Mouse (Mus musculus): ENCODE data around the gene Atp5e.

Gene Atp5e

DNA sequence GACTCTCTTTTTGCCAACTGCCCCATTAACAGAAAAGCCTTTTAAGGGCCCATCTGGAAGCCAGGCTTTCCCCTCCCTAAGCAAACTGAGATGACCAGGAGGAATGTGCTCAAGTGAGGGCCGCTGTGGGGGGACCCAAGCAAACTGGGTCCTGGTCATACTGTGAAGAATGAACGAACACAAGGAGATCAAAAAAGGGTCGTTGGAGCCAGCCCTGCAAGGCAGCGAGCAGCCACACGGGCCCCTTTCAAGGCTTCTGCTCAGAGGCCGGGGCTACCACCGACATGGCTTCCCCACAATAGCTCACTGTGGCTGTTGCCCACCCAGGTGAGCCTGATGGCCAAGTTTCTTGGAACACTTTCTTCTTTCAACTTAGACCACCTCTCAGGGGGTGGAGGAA is 17.4 kb downstream of the Atp5e start:
- DNase-seq = no peak

DNA sequence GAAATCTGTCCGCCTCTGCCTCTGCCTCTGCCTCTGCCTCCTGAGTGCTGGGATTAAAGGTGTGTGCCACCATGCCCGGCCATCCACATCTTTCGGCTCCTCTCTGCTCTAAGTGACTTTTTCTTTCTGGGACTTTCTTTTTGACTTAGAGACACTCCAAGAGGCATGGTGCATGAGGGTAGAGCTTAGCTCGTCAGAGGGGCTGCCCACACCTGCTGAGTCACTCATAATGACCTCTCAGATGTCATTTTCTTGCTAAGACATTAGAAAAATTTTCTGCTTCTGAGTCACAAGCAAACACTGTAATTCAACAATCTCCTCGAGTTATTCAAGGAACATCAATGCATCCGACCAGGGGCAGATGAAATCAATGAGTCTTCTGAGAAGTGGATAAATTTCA is 18.9 kb downstream of the Atp5e start:
- DNase-seq = no peak

- no peak for DNase-seq
Observed at GRCm38 (mm10) chr2:174444359-174444758, 19.5 kb downstream of the Atp5e start.

DNA sequence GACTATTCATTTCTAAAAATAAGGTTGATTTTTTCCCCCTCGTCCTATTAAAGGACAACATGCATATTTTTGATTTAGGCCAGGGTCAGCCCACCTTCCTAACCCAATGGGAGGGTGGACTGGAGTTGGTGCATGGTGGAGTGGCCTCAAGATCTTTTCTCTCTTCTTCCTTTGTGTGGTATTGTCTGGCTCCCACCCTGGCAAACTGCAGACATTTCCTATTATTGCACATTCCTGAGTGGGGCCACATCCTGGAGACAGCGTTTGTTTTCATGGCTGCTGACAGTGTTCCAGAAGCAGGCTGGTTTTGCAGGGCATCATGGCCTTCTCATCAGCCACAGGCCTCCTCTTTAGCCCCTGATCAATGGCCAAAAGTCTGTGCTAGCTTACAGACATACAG is 20.9 kb downstream of the Atp5e start:
- no peak for DNase-seq

DNA sequence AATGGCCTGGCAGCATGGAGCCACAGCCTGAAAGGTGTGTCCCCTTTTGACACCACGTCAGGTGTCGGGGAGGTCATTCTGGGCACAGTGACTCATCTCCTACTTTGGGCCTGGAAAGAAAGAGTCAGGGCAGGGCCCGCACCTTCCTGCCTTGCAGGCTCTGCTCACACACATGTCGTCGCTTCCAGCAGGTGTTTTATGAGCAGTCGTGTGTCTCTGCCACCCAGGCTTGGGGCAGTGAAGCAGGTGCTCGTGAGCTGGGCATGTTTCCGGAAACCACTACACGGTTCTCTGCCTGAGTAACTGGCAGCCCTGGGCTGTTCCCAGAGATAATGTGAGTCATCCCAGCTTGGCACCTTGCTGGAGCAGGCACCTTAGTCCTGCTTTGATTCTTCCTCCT is 21.4 kb downstream of the Atp5e start:
- no peak for DNase-seq

- DNase-seq = no peak
Observed at GRCm38 (mm10) chr2:174441898-174442297, 22.0 kb downstream of the Atp5e start.

GRCm38 (mm10) chr2:174439961-174440360 is 23.9 kb downstream of the Atp5e start:
- no peak for DNase-seq

- no peak for DNase-seq
Observed at GRCm38 (mm10) chr2:174439450-174439838, 24.5 kb downstream of the Atp5e start.

- peak; percentile 37 to 53 for DNase-seq
Observed at GRCm38 (mm10) chr2:174438737-174439449, 25.0 kb downstream of the Atp5e start, which contains the start of gene Ctsz. Ctsz (minus strand) TSS chr2:174439039.

DNA sequence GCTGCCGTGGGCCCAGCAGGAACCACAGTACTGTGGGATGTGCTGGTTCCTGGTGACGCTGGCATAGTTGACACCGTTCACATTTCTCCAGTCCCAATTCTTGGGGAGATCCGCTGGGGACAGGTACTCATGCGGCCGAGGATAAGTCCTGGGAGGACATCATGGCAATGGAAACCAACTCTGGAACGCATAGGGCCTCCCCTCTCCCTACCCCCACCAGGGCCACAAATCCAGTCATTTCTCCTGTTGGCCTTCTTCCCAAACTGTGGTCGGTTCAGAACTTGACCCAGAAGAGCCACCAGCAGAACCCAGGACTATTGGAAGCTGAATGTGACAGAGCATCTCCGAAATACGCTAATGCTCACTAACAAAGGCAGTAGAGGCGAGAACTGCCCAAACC is 25.7 kb downstream of the Atp5e start:
- DNase-seq = no peak

- DNase-seq = no peak
Observed at GRCm38 (mm10) chr2:174437697-174437982, 26.3 kb downstream of the Atp5e start.

DNA sequence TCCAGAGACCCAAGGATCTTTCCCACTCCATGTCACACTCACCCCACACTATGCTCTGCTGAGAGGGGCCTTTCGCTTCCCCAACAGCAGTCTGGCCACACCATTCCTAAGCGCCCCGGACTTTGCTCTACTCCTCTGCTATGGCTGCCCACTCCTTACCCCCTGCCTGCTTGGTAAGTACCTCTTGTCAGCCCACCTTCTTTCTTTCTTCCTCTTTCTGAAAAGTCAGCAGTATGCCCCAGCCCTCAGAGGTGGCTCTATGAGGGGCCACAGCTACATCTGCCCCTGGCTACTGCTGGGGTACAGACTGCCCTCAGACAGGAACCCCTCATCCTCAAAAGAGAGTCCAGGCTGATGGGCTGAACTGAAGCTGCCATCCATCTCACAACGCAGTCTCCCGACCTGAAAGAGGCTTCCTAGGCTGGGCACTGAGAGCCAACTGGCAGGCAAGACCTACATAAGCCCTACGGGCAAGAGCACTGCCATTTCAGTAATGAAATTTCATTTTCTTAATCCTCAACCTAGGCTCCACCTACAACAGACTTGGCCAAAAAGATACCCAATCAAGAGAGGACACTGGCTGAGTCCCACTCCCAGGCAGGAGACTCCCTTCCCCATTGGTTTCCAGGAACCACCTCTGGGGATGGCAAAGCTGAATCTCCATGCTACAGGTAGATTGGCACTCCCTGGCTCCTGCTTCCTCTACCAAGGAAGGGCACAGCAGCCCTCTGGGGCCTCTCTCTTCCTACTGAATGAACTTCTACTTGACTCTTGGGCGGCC is 26.8 kb downstream of the Atp5e start:
- DNase-seq = no peak

DNA sequence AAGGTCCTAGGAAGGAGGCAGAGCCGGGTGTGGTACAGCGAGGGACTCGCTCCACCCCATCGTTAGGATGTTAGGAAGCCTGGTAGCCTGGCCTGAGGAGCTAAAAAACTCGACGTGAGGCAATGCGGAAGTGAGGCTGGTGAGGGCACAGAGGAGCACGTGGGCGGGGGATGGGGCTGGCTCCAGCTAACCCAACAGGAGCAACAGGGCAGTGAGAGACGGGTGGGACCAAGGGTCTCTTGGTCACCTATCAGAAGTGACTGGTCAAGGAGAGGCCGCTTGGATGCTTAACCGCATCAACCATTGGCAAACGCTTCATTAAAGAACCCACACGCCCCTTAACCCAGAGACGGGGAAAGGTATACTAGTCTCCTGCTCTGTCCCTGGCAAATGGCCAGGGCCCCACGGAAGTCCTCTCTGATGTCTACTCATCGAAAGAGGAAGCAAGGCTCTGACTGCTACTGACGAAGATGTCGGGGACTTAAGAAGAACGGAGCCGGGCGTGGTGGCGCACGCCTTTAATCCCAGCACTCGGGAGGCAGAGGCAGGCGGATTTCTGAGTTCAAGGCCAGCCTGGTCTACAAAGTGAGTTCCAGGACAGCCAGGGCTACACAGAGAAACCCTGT is 27.7 kb downstream of the Atp5e start:
- DNase-seq = no peak

GRCm38 (mm10) chr2:174434943-174435342 is 29.0 kb downstream of the Atp5e start:
- no peak for DNase-seq

DNA sequence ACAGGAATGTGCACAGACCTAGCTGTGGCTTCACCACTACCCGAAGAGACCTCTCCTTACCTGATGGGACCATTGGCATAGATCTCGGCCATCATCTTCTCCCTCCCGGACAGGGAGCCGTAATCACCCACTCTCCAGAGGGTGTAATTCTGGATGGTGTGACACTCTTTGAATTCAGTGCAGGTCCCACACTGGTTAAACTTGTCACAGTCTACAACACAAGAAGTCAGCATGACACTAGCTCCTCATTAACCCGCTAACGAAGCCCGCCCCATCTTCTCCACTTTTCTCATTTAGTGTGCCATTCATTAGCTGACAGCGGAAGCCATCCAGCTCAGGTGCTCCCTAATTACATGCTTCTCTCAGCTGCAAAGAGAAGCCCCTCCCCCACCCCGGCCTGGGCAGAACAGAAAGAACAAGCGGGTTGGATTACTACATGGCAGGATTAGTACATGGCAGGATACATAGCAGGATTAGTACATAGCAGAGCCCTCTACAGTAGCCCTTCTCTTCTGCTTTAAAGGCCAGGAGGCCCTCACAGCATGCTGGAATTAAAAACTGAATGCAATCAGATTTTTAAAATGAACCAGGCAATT is 34.8 kb downstream of the Atp5e start:
- DNase-seq = no peak

DNA sequence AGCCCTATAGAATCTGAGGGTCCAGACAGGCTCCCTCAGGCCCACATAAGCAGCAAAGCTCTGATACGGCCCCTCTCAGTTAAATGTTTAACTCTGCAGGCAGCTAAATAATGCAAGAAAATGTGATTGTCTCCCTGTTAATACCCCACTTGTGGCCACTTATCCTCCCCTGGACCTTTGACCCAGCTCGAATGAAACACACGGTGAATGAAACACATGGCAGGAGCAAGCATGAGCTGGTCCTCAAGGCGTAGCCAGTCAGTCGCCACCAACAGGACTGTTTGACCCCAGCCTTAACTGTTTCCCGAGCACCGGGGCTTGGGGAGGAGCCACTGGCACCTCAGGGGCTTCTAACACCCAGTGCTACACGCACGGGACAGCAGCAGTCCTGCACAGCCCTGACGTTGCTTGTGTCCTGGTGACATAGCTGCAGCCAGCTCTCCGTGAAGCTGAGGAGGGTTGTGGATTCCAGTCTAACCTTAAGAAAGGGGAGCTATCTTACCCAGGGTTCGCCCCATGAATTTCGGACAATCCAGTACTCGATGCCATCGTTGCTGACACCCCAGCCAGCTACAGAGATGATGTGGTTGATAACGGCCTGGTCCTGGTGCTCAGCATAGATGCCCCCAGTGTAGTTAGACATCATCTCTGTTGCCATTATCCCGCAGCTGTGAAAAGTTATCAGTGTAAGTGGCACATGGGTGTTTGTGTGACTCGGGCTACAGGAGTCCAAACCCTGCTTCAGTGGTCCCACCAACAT is 35.6 kb downstream of the Atp5e start:
- DNase-seq = no peak

DNA sequence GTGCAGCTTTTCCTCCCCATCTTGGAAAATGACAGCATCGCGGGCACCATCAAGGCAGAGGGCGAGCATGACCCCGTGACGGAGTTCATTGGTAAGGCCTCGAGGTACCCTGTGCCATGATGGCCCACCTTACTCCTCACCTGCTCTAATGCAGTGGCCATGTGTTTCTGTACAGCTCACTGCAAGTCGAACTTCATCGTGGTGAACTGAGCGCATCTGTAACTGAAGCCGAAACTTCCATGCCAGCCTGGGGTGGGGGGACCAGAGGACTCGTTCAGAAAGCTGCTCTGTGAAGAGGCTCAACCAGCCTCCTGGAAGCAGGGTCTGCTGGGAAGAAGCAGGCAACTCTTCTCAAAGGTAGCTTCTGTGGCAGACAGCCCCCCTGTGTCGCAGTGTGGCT is 37.0 kb downstream of the Atp5e start:
- no peak for DNase-seq

GRCm38 (mm10) chr2:174424301-174425085 is 39.4 kb downstream of the Atp5e start:
- DNase-seq = no peak

GRCm38 (mm10) chr2:174421107-174421506 is 42.8 kb downstream of the Atp5e start:
- no peak for DNase-seq

GRCm38 (mm10) chr2:174415731-174416310 is 48.1 kb downstream of the Atp5e start, which contains the start of gene Nelfcd:
Nelfcd (plus strand) TSS chr2:174415804.
- DNase-seq = peak; percentile 92 to 93

GRCm38 (mm10) chr2:174415001-174415730 is 48.7 kb downstream of the Atp5e start:
- DNase-seq = no peak

Data from cerebellum, postnatal 36 days (tissue).